Mouse (Mus musculus): ENCODE results near the gene Arhgef28. TPM values are rescaled to one million over a fixed set of nuclear protein-coding genes. Genes with fewer than 3 reads are reported as not detected.

Arhgef28 gene
- total RNA-seq, 2 experiments from 2014 or later, result 2.3 to 3.6 TPM

DNA sequence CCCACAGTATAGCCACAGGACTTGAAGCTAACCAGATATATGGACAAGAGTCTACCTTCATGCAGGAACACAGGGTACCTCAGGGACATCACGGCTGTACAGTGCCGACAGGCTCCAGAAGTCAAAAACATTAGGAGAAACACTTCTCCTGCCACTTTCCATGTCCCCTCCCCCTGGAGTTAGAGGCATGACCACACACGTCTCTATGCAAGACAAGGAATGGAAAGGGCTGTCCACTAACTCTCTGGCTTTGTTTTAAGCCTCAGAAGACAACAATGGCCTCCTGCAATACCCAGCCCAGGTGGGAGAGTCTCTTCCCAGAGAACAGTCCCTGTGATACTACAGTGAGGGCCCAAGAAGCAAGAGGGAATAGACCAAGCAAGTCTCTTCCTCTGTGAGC is 191.3 kb downstream of the Arhgef28 start:
- DNase-seq, result no peak

DNA sequence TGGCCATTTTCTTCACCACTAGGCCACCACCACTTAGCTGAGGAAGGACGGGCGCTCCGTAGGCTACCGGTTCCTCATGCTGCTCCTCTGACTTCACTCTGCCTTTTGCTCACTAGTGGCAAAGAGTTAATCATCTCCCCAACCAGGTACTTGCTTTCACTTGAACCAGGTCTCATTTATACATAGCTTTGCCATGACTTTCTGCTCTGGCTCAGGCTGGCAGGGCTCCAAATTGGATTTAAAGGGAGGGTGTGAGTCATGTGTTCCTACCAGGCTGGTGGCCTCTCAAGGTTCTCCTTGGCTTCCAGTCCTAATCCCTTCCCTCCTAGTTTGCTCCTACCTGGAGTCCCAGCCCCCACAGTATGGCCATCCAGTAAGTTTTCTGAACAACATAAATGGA is 192.5 kb downstream of the Arhgef28 start:
- DNase-seq, result no peak

DNA sequence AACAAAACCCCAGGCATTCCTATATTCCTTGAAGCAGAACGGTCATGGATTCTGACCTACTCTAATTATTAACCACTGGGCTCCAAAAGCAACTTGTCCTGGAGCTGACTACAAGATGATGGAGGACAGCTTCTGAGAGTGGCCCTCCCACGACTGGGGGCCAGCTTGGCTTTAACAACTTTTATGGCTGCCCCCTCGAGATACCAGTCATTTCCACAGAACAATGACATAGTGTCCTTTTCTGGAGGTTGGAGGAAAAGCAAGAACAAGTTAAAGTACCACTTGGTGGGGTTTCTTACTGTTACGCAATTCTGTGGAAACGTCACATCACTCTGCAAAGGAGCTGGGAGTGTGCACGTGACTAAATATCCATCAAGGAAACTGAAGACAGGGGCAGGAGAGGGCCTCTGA is 194.3 kb downstream of the Arhgef28 start:
- DNase-seq, result no peak

DNA sequence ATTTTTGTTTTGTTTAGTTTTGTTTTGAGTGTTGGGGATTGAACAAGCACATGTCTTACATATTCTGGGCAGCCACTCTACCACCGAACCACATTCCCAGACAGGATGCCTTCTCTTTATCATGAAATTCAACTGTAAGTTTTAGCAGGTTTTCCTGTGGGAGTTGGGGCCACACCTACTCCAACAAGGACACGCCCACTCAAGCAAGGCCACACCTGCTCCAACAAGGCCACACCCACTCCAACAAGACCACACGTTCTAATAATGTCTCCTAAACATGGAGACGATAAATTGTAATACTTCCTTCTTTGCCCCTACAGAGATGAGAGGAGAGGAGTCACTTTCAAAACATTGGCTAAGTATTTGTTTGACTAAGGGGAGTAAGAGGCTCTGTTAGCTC is 197.2 kb downstream of the Arhgef28 start:
- DNase-seq, result no peak

DNA sequence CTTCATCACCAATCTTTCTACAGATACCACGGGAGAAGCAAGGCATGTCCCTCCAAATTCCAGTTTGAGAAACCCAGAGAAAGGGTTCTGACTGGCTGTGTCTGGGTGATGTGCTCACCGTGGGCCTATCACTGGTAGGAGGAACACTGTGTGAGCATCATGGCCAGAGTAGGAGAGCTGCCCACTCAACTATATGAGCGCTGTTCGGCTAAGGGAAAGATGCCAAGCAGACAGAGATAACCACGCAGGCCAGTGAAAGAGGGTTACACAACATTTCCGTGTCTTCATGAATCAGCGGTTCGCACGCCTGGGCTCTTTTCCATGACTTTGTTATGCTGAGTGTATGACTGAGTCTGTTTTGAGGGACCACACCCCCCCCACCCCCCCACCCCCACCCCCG is 197.7 kb downstream of the Arhgef28 start:
- DNase-seq, result no peak

DNA sequence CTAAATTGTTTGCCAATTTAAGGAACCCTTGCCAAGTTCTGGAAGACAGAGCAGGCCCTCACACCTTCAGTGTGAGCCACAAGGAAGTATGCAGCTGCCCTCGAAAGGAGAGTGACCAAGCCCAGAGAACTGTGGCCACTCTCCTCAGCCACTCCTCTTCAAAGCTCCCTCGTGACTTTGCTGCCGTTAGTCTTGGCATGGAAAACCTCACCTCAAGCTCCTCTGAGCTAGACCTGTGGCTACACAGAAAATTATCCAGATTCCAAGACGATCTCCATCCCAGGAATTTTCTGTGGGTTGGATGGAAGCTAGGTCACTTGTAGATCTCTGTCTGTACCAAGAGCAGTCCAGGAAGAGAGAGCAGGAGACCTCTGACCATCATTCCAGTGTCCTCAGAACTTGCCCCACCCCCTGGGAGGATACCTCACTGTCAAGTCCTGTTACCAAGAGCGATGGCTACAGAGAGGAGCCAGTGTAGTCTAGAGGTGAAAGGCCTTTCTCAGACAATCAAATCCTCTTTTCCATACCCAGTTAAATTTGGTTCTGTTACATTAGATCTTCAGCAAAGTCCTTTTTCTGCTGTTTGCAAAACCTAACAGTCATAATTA is 200.5 kb downstream of the Arhgef28 start:
- DNase-seq, result no peak

DNA sequence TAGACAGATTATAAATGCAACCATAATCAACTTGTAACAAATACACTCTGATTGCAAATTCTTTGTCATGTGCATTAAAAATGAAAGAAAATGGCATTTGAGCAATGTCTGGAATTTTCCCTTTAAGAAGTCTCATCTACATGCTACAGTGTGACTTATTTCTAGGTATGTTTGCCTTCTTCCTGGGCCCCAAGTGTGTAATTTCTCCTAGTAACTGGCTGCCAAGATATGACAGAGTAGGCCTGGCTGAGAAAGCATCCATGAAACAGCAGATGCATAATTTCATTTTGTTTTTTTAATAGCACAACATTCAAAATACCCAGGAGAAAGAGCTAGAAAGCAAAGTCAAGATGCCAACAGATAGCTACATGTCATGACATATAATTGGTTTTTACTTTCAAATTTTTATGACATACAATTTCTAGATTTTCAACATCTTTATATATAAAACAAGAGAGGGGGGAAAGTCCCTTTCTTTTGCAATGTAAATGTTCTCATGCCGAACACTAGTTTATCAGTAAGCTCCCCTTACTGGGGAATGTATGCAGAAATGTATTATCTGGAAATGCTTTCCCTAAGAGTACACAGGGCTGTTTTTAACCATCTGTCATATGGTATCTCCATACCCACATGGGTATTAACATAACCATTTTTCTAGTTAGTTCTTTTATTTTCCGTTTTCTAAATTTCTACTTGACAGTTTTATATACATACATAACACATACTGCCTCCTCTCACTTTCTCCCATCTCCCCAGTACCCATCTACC is 201.4 kb downstream of the Arhgef28 start:
- no peak for DNase-seq

DNA sequence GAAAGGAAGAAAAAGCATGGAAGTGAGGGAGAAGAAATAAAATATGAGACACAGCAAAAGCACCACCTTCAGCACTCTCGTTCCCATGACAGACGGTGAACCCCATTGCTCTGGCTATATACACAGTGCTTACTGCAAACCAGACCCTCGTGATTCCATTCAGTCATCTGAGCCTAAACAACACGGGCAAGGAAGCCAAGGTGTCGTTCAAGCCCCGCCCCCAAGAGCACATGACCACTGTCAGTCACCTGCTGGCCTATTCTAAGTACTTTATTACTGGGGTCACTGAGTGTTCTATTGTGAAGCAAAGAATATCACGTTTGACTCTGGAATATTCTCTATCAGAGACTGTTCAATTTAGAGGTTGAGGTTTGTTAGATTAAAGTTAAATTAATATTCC is 202.5 kb downstream of the Arhgef28 start:
- no peak for DNase-seq

DNA sequence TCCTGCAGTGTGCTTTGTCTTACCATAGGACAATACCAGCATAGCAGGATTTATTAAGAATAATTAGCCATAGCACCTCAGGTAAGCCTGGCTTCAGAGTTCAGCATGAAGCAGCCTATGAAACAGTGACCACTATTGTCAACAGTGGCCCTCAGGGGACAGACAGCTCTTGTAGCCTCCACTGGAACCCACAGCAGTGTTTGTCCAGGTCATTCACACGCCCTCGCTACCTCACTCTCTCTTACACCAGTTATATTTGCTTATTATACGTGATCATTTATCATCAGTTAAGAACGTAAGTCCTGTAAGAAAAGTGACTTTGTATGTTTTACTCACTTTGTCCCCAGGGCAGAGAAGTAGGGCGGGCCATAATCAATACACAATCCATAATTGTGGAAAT is 203.6 kb downstream of the Arhgef28 start:
- no peak for DNase-seq

DNA sequence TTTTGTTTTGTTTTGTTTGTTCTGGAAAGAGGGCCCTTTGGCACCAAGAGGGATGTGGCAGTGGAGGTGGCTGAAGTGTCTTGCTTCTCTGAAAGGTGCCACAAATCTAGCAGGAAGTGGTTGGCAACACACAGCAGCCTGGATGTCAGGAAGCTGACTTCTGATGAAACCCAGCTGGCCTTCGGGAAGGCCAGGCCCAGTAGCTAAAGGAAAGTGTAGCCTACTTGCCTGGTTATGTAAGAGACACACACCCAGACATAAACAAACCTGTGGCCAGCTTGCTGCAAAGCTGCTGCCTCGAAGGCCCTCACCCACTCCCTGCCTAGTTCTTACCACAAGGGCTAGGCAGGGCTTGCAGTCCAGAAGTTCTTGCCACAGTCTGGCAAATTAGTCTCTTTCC is 204.1 kb downstream of the Arhgef28 start:
- DNase-seq, result no peak

DNA sequence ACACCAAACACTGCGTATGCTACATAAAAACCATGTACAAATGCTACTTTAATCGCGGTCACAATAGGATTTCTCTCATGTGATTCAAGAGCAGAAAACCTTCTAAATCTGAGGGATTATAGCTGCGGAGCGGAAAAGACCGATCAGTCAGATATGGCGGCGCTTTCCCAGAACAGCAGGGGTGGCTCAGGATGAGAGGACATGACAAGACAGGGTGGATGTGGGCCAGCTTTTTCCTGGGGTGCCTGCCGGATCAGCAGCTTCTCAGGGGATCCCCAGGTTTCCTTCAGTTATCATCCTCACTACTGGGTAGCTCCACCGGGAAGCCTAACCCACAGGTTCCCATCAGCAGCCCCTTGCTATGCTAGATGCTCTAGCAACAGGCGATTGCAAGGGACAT is 204.5 kb downstream of the Arhgef28 start:
- no peak for DNase-seq

DNA sequence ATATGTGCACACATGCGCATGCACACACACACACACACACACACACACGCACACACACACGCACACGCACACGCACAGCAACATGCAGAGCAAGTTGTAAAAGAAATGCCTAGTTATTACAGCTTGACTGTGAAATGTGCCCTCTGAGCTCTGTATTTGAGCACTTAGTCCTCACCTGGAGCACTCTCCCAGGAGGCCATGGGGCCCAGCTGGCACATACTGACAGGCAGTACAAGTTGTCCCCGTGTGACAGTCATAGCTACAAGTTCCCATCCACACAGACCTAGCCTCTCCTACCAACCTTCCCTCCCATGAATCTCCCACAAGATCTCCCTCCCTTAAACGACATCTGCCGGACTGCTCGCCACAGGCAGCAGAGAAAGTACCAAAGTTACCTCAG is 205.4 kb downstream of the Arhgef28 start:
- DNase-seq, result no peak

DNA sequence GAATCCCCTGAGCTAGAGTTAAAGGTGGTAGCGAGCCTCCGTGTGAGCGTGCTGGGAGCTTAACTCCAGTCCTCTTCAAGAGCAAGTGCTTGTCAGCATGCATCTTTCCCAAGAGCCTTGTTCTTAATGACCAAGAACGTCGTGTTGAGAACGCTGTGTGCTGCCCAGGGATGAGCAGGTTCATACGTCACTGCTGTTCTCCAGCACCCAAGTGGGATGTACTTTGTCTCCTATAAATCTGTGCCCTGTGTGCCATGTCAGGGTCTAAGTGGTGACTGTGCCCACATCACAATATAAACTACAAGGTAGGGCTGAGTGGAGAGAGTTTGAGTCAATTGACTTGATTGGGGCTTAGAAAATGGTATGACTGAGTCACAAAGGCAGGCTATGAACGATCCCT is 207.1 kb downstream of the Arhgef28 start:
- no peak for DNase-seq

DNA sequence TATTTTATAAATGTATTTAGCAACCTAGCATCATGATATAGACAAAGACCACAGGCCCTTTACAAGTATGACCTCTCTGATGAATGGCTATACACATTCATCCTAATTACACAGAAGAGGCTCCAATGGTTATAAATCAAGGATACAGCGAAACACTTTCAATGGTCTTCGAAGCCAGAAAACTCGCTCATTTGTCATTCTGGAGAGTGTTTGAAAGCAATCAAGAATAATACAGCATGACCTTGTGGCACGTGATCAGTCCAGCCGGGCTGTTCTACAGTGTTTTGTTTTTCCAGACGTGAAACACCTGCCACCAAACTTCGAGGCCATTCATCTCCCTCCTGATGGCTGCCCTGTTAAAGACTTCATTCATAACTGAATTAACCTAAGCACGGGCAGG is 207.7 kb downstream of the Arhgef28 start:
- no peak for DNase-seq

DNA sequence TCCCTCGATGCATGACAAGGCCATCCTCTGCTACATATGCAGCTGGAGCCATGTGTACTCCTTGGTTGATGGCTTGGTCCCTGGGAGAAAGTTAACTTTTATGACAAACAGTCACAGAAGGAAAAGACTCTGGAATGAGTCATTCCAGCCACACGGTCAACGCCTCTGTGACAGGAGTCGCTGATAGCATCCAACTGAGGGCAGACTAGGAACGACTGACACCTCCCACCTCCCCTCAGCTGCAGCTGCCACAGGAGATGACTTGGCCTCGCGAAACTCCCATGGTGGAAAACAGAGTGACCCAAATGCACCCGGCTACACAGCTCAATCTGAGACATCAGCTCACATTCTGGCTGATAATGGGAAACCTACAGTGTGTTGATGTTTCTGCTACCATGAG is 215.3 kb downstream of the Arhgef28 start:
- DNase-seq, result no peak

DNA sequence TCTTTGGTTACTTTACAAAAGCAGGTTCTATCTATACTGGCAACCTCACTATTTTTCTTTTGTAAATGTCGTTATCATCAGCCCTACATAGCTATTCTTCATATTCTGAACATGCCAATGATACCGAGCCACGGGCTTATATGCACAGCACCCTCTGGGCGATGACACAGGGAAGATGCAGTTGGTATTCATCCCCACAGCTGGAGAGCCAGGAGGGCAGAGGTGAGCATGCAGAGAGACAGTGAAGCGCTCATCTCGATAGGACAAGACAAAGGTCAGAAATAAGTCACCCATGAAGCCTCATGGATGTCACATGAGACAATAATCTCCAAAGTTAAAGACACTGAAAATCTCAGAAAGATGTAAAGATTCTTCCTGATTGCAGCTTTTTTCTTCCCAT is 217.4 kb downstream of the Arhgef28 start:
- no peak for DNase-seq

DNA sequence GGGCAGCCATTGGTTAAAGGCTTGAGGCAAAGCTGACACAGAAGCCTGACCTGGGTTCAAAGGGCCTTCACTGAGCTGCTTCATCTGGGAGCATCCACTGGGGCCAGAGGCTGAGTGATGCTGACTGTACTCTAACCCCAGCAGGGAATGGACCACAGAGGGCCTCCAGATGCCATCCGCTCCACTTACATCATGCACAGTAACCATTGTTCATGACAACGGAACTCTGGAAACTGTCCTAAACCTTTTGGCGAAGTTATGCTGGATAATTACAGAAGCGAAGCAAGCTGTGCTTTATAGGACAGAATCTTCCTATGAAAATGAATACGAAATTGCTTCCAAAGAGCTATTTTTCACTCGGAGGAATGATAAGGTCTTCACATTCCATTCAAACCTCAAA is 219.5 kb downstream of the Arhgef28 start:
- DNase-seq, result no peak

DNA sequence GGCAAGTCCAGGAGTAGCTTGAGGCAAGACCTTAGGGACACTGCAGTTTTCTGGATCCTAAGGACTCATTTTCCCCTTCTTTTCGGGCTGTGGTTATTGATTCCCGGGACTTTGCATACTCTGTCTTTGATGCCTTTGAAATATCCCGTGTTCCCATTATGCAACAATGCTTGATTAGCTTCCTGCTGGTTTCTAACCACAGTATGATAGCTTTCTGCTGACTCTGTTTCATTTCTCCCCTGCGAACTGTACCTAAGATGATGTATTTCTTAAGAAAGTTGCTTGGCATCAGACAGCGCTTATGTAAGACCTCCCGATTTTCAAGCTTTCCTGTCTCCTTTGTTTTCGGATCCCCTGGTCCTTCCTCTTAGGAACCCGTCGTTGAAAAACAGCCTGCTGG is 229.1 kb downstream of the Arhgef28 start:
- DNase-seq, result no peak

DNA sequence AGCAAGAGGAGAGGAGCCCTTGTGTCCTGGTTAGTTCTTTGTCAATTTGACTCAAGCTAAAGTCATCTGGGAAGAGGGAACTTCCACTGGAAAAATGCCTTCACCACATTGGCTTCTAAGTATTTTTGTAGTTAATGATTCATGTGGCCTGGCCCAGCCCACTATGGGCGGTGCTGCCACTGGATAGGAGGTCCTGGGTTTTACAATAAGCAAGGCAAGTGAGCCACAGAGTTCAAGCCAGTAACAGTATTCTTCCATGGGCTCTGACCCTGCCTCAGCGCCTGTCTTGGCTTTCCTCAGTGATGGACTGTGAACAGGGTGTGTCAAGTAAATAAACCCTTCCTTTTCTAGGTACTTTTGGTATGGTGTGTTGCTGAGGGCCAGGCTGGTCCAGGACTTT is 229.6 kb downstream of the Arhgef28 start:
- no peak for DNase-seq

DNA sequence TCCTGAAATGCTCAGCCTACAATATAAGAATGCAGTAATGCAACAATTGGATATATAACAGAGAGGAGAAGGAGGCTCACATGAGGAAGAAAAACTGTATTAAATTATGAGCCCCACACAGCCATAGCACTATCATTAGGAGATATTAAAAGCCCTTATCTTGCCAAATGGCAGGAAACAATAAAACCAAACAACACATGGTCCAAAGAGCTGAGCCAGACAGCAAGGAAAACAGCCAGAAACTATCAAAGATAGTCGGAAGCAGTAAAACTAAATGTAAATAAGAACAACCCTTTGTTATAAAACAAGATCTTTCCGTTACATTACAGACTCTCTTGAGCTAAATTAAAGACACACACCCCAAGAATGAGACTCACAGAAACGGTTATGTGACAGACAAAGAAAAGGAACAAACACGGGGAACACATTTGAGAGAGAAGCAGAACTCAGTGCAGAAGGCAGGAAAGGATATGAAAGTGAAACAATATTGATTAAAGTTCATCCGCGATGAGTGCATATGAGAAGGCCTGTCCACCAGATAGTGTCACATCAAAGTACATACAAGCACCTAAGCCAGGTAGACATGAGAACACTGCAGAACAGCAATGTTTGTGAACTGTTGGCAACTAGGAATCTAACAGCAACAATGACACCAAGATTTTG is 231.6 kb downstream of the Arhgef28 start:
- DNase-seq, result no peak

DNA sequence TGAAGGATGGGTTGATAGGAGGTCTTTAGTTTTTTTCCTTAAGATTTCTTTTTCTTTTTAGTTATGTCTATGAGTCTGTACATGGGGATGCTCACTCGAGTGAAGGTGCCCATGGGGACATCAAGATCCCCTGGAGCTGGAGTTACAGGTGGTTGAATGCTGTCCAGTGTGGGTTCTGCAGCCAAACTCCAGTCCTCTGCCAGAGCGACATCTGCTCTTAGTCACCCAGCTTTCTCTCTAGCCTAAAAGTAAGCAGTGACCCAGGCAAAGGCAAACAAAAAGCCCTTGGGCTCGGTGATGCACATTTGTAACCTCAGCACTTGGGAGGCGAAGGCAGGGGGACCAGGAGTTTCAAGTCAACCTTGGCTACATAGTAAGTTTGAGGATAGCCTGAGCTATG is 232.3 kb downstream of the Arhgef28 start:
- no peak for DNase-seq

DNA sequence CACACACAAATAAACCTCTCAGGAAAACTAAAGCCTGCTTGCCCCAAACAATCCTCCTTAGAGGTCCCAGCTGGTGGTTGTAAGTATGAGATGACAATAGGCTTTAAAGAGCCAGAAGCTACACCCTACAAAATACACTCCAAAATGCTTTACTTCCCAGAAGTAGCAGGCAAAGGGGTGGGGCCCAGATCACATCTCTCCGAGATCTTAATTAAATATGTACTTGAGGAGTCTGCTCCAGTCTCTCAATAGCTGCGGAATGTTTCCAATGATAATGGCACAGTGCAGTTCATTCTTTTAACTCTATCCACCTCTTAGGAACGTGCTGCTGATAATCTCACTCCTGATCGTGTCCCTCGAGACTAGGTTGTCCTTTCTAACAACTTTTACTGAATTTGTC is 240.2 kb downstream of the Arhgef28 start:
- no peak for DNase-seq

DNA sequence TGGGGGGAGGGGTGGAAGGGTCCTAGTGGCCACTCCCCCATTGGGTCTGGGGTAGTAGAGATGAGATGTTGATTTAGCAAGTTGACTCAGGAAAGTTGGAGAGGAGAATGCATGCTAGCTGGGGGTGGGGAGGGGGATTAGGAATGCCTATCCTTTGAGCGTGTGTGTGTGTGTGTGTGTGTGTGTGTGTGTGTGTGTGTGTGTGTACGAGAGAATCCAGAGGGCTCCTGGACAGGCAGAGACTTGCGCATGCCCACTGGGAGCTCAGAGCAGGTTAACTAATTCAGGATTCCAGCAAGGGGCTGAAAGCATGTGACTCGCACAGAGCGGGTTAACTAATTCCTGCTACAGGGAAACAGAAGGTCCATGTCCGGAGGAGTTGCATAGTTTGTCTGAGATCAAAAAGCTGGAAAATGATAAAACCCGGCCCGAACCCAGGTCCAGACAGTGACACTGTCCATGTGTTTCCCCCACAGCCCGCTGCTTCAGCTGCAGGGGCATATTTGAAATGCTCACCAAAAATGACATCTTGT is 241.3 kb downstream of the Arhgef28 start:
- no peak for DNase-seq

DNA sequence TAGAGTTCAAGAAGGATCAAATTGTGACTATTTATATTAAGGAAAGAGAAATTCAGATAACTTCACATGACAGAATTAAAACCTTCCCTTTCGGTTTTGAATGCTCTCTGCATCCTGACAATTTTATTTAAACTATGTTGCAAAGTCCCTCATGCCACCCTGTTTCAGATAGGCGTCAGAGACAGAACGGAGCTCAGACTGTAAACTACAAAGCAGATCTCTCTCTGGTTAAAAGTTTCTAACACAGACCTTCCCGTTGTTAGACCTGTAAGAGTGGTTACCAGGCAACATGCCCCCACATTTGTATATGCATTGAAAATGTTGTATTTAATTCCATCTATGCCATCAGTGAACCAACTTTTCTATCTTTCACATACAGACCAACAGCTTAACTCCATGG is 246.1 kb downstream of the Arhgef28 start:
- DNase-seq, result no peak

Measured in gastrocnemius, postnatal 25 days (tissue).